Mouse (Mus musculus) small intestine, adult 2 months (tissue): ENCODE measurements around the gene Wwp2. TPM values are rescaled to one million over a fixed set of nuclear protein-coding genes. Genes with fewer than 3 reads are reported as not detected.

Experiments
- H3K27ac ChIP-seq: fragments of 200-500 bp; 2 replicates; pipeline ENCODE4 v1.5.1; 2012; ENCODE audit warnings: low read depth, low read length, control low read depth, inconsistent platforms; ENCODE audit not compliant: insufficient read depth
- H3K27me3 ChIP-seq: fragments of 200-500 bp; 2 replicates; pipeline ENCODE4 v1.6.1; 2012; ENCODE audit warnings: mild to moderate bottlenecking, moderate library complexity, low read length, inconsistent platforms; ENCODE audit not compliant: control insufficient read depth, insufficient read depth
- H3K36me3 ChIP-seq: fragments of 200-500 bp; 2 replicates; pipeline ENCODE4 v1.6.1; 2012; ENCODE audit warnings: mild to moderate bottlenecking, low read length, control low read depth, inconsistent platforms; ENCODE audit not compliant: control insufficient read depth, insufficient read depth
- H3K4me1 ChIP-seq: fragments of 200-500 bp; 2 replicates; pipeline ENCODE4 v1.6.1; 2012; ENCODE audit warnings: low read length, inconsistent platforms, mixed read lengths; ENCODE audit not compliant: control insufficient read depth, insufficient read depth, insufficient read length
- H3K4me3 ChIP-seq: fragments of 200-500 bp; 2 replicates; pipeline ENCODE4 v1.5.1; 2012; ENCODE audit warnings: low read depth, mild to moderate bottlenecking, control low read depth, inconsistent platforms, low read length, moderate library complexity
- CTCF ChIP-seq: fragments of 200-500 bp; IDR thresholded peaks from 2 replicates; pipeline ENCODE4 v1.5.1; 2012; ENCODE audit warnings: low read depth, mild to moderate bottlenecking, control low read depth, inconsistent platforms, low read length, moderate library complexity, mixed read lengths; ENCODE audit not compliant: insufficient replicate concordance, insufficient read length; ENCODE audit errors: extremely low read depth
- POLR2A ChIP-seq: fragments of 200-500 bp; IDR thresholded peaks from 2 replicates; pipeline ENCODE4 v1.6.1; 2012; ENCODE audit warnings: low read depth, mild to moderate bottlenecking, control low read depth, inconsistent platforms, low read length, moderate library complexity
- WGBS: fragments of 180-500 bp; shearing (Covaris S2); methylation state at CpG from one replicate; pipeline ENCODE4 v1.1.7; 2018; 5-methylcytosine and 5-hydroxymethylcytosine counted together
- polyA plus RNA-seq: library from polyadenylated mRNA; depleted of rRNA; stranded (reverse); fragments of >200 nt; gene quantifications from 2 replicates; pipeline ENCODE4 v1.2.3, GENCODE M21; 2012

Wwp2 gene
- polyA plus RNA-seq, 1 experiment: 56.9 TPM

DNA sequence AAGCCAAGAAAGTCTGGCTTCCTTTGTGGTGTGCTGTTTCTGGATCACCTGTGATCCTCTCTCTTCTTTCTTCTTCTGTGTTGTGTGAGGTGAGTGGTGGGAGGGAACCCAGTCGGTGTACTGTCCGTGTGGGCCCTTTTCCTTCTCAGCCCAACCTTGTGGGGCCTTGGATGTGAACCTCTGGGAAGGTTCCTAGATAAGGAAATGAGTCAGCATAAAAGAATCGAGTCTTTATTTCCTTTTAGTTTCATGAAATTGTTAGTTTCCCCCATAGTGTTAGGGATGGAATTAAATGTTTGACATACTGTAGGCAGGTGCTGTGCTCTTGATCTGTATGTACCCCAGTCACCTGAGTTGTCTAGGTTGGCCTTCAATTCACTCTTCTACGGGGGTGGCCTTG is 52.9 kb downstream of the Wwp2 start:
- peak overlapping the region; percentile 52; the same call in 1 of the 2 replicates for H3K27ac ChIP-seq
- TF ChIP-seq CTCF: no peak
- no peak for TF ChIP-seq POLR2A
- no peaks in the 10 kb centered on the region for H3K27me3 ChIP-seq
- no peak overlapping the region for H3K4me3 ChIP-seq
- peaks cover 8% of the 10 kb centered on the region; the same call in 1 of the 2 replicates for H3K4me1 ChIP-seq
- peaks cover 9% of the 10 kb centered on the region for H3K36me3 ChIP-seq
- WGBS: 31% methylated on average over 4 of the region's 4 CpGs

- Histone ChIP-seq H3K27me3 (no peaks in the 10 kb centered on the region), H3K27ac (0 out of 2 replicates have a peak overlapping the region, but pooled peaks have one; percentile 52), H3K4me3 (no peak overlapping the region), H3K36me3 (peaks cover 8% of the 10 kb centered on the region), H3K4me1 (peaks cover 8% of the 10 kb centered on the region; the same call in 1 of the 2 replicates)
- TF ChIP-seq POLR2A: no peak
- no peak for TF ChIP-seq CTCF
- WGBS: 51% methylated on average over 5 of the region's 5 CpGs
Measured at GRCm38 (mm10) chr8:107489921-107490320, 53.8 kb downstream of the Wwp2 start.

DNA sequence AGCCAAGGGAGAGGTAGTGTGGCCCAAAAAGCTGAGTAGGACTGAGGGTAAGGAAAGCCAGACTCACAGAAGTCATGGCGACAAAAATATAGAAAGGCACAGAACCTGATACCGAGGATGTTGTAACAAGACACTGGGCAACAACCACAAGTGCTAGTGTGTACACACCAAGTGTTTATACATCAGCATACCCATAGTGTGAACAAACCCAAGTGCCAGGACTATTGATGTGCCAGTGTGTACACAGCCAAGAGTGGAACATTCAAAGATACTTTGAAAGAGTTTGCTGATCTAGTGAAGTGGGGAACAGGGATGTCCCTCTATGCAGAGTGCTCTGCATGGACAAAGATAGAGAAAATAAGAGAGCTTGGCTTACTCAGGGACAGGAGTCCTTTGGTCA is 54.5 kb downstream of the Wwp2 start:
- TF ChIP-seq POLR2A (no peak), CTCF (no peak)
- WGBS: 75% methylated on average over 2 of the region's 2 CpGs
- no peak overlapping the region for H3K4me3 ChIP-seq

GRCm38 (mm10) chr8:107491212-107491611 is 55.0 kb downstream of the Wwp2 start:
- Histone ChIP-seq H3K4me1 (peaks cover 8% of the 10 kb centered on the region; the same call in 1 of the 2 replicates), H3K36me3 (peaks cover 4% of the 10 kb centered on the region; the same call in 1 of the 2 replicates), H3K27ac (no peak overlapping the region), H3K4me3 (no peak overlapping the region), H3K27me3 (no peaks in the 10 kb centered on the region)
- no peak for TF ChIP-seq POLR2A
- no peak for TF ChIP-seq CTCF
- 71% methylated on average over 4 of the region's 4 CpGs for WGBS

More for the DNA sequence above, 54.5 kb downstream of the Wwp2 start:
- Histone ChIP-seq H3K36me3 (peaks cover 6% of the 10 kb centered on the region), H3K4me1 (peaks cover 8% of the 10 kb centered on the region; the same call in 1 of the 2 replicates), H3K27me3 (no peaks in the 10 kb centered on the region), H3K27ac (no peak overlapping the region)

GRCm38 (mm10) chr8:107491831-107492230 is 55.7 kb downstream of the Wwp2 start:
- no peak overlapping the region for H3K27ac ChIP-seq
- H3K27me3 ChIP-seq: no peaks in the 10 kb centered on the region
- H3K4me3 ChIP-seq: no peak overlapping the region
- H3K4me1 ChIP-seq: peaks cover 8% of the 10 kb centered on the region; the same call in 1 of the 2 replicates
- H3K36me3 ChIP-seq: peaks cover 4% of the 10 kb centered on the region; the same call in 1 of the 2 replicates
- no peak for TF ChIP-seq CTCF
- no peak for TF ChIP-seq POLR2A

- TF ChIP-seq POLR2A (no peak), CTCF (no peak)
- 96% methylated on average over 5 of the region's 5 CpGs for whole genome bisulfite sequencing
- H3K27me3 ChIP-seq: no peaks in the 10 kb centered on the region
- no peak overlapping the region for H3K4me3 ChIP-seq
- H3K4me1 ChIP-seq: peaks cover 8% of the 10 kb centered on the region; the same call in 1 of the 2 replicates
- H3K36me3 ChIP-seq: peaks cover 4% of the 10 kb centered on the region; the same call in 1 of the 2 replicates
- H3K27ac ChIP-seq: no peak overlapping the region
Measured at GRCm38 (mm10) chr8:107492802-107493201, 56.6 kb downstream of the Wwp2 start.

DNA sequence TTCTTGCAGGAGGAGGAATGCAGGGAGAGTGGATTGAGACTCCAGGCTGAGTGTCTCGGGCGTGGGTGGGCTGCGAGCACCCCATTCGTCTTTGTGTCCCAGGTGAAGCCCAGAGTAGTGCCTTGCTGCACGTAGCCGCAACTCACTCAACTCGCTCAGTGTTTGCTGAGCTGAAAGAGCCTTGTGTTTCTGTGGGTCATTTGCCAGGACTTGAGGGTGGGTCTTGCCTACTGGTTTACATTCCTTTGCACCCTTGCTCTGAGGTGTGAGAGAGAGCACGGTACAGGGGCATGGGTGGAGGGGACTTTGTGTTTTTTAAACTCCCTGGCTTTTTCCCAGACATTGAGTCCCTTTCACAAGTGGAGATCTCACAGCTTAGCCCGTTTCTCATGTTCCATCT is 59.3 kb downstream of the Wwp2 start:
- Histone ChIP-seq H3K4me1 (no peaks in the 10 kb centered on the region), H3K36me3 (peaks cover 7% of the 10 kb centered on the region), H3K4me3 (no peak overlapping the region), H3K27me3 (no peaks in the 10 kb centered on the region), H3K27ac (no peak overlapping the region)
- TF ChIP-seq POLR2A (no peak), CTCF (no peak)
- 83% methylated on average over 9 of the region's 9 CpGs for WGBS

- H3K27ac ChIP-seq: no peak overlapping the region
- H3K4me3 ChIP-seq: no peak overlapping the region
- peaks cover 3% of the 10 kb centered on the region; the same call in 1 of the 2 replicates for H3K4me1 ChIP-seq
- TF ChIP-seq CTCF (no peak), POLR2A (no peak)
- H3K36me3 ChIP-seq: peaks cover 7% of the 10 kb centered on the region
- H3K27me3 ChIP-seq: no peaks in the 10 kb centered on the region
- 96% methylated on average over 6 of the region's 6 CpGs for WGBS
Measured at GRCm38 (mm10) chr8:107497708-107498107, 61.5 kb downstream of the Wwp2 start.
